Mouse (Mus musculus): Measurements from ENCODE around the gene Afdn.

GRCm38 (mm10) chr17:13763819-13764218 lies 3.5 kb downstream of the Afdn start:
- TF ChIP-seq CTCF (IDR thresholded peaks at IDR 0.05; ENCODE audit: low read depth) = no peak
- no peak for TF ChIP-seq EP300 (optimal IDR thresholded peaks at IDR 0.05)
